Mouse (Mus musculus): ENCODE measurements around the gene Slc39a3. TPM values are rescaled to one million over a fixed set of nuclear protein-coding genes. Genes with fewer than 3 reads are reported as not detected.
A peak's percentile ranks its signal among the peaks of the same experiment; 100 is the strongest.
"Not testable (repeated sequence)": the region's sequence is repeated elsewhere in the genome, so short reads cannot be mapped to it uniquely, and the experiment has no call there.

Slc39a3 gene
- polyA plus RNA-seq, 1 experiment: 22.3 TPM

DNA sequence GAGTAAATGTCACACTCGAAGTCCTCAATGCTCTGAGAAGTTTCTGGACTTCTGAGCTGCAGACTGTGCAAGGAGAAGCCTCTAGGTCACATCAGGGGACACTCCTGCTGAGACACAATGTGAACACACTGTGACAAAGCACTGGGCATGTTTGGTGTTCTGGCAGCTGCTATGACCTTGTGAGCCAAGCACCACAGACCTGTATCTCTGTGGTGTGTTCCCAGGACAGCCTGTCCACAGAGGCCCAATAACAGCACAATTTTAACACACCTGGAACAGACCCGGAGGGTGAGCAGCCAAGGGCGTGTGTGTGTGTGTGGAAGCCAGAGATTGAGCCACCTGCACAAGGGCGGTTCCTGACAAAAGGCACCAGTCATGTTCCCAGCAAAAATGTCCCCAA, 42.6 kb downstream of the Slc39a3 start:
- no peaks in the 10 kb centered on the region for H3K36me3 ChIP-seq (ENCODE audit: control insufficient read depth, insufficient read depth, low read length)
- TF ChIP-seq CTCF (IDR thresholded peaks at IDR 0.05; ENCODE audit: extremely low read depth, insufficient read depth, insufficient read length, insufficient replicate concordance): no peak
- no peak for TF ChIP-seq POLR2A (IDR thresholded peaks at IDR 0.05; ENCODE audit: low read depth, low read length)
- no peak for DNase-seq (ENCODE audit: low read depth in 1 of 2, low spot score in 2 of 2)
- peaks cover 10% of the 10 kb centered on the region; the same call in 1 of the 2 replicates for H3K4me1 ChIP-seq (ENCODE audit: control insufficient read depth, insufficient read depth, insufficient read length)
- no peaks in the 10 kb centered on the region for H3K27me3 ChIP-seq (ENCODE audit: control insufficient read depth, insufficient read depth, low read length)
- no peak overlapping the region for H3K4me3 ChIP-seq (ENCODE audit: extremely low read depth, insufficient read depth, insufficient read length)
- 51% methylated on average over 4 of the region's 4 CpGs for WGBS
- no peak overlapping the region for H3K27ac ChIP-seq (ENCODE audit: insufficient read depth, low read length)

DNA sequence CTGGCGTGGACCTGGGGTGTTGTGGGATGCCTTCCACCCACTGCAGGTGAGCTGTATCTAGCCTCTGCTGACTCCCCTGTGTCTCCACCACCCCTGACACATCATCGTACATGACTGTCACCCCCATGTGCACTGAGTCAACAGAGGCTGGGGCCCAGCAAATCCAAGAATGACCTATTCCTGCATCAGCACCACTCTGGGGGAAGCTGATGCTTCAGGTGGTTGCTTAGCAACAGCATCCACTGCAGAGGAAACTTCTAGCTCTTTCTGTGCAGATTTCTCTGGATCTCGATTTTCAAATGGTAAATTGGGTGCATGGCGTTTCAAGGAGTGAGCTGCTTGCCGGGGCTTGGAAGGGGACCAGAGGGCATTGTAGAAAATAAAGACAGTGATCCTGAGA, 44.0 kb downstream of the Slc39a3 start:
- H3K36me3 ChIP-seq (ENCODE audit: control insufficient read depth, insufficient read depth, low read length): no peaks in the 10 kb centered on the region
- H3K4me3 ChIP-seq (ENCODE audit: extremely low read depth, insufficient read depth, insufficient read length): no peak overlapping the region
- no peak for DNase-seq (ENCODE audit: low read depth in 1 of 2, low spot score in 2 of 2)
- TF ChIP-seq CTCF (IDR thresholded peaks at IDR 0.05; ENCODE audit: extremely low read depth, insufficient read depth, insufficient read length, insufficient replicate concordance) (no peak), POLR2A (IDR thresholded peaks at IDR 0.05; ENCODE audit: low read depth, low read length) (no peak)
- peaks cover 20% of the 10 kb centered on the region; the same call in 1 of the 2 replicates for H3K4me1 ChIP-seq (ENCODE audit: control insufficient read depth, insufficient read depth, insufficient read length)
- H3K27me3 ChIP-seq (ENCODE audit: control insufficient read depth, insufficient read depth, low read length): no peaks in the 10 kb centered on the region
- WGBS: 75% methylated on average over 5 of the region's 5 CpGs
- H3K27ac ChIP-seq (ENCODE audit: insufficient read depth, low read length): no peak overlapping the region

DNA sequence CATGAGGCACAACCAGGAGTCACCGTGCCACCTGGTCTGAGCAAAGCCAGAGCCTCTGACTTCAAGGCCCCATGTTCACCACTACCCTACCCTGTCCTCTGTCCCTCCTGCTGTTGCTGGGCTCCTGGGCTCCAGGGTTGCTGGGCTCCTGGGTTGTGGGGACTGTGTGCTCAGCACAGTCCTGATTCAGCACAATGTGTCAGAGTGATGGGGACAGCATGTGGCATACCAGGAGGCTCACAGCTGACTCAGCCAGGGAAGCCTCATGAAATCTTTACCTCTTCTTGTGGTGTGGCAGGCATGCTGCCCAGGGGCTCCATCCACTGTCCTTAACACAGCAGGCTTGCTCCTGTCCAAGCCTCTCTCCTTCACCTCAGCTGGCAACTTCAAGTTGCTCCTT, 45.3 kb downstream of the Slc39a3 start:
- H3K27ac ChIP-seq (ENCODE audit: insufficient read depth, low read length): no peak overlapping the region
- H3K4me1 ChIP-seq (ENCODE audit: control insufficient read depth, insufficient read depth, insufficient read length): peaks cover 23% of the 10 kb centered on the region; the same call in 1 of the 2 replicates
- no peak for DNase-seq (ENCODE audit: low read depth in 1 of 2, low spot score in 2 of 2)
- H3K36me3 ChIP-seq (ENCODE audit: control insufficient read depth, insufficient read depth, low read length): no peaks in the 10 kb centered on the region
- no peak overlapping the region for H3K4me3 ChIP-seq (ENCODE audit: extremely low read depth, insufficient read depth, insufficient read length)
- H3K27me3 ChIP-seq (ENCODE audit: control insufficient read depth, insufficient read depth, low read length): no peaks in the 10 kb centered on the region
- WGBS: 85% methylated on average over 1 of the region's 1 CpGs
- no peak for TF ChIP-seq POLR2A (IDR thresholded peaks at IDR 0.05; ENCODE audit: low read depth, low read length)
- no peak for TF ChIP-seq CTCF (IDR thresholded peaks at IDR 0.05; ENCODE audit: extremely low read depth, insufficient read depth, insufficient read length, insufficient replicate concordance)

DNA sequence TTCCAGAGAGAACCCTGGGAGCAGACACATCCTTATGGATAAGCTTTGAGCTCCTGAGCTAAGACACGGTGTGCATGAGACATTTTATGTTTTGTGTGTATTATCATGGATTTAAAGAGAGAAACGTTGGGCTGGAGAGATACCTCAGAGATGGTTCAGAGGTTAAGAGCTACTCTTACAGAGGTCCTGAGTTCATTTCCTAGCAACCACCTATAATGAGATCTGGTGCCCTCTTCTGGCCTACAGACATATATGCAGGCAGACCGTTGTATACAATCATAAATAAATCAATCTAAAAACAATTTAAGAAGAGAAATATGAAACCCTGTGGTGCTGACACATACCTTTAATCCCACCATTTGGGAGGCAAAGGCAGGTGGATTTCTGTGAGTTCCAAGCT, 46.2 kb downstream of the Slc39a3 start:
- peaks cover 25% of the 10 kb centered on the region; the same call in 1 of the 2 replicates for H3K4me1 ChIP-seq (ENCODE audit: control insufficient read depth, insufficient read depth, insufficient read length)
- TF ChIP-seq CTCF (IDR thresholded peaks at IDR 0.05; ENCODE audit: extremely low read depth, insufficient read depth, insufficient read length, insufficient replicate concordance): no peak
- H3K27me3 ChIP-seq (ENCODE audit: control insufficient read depth, insufficient read depth, low read length): no peaks in the 10 kb centered on the region
- WGBS: 14% methylated on average over 3 of the region's 3 CpGs
- H3K4me3 ChIP-seq (ENCODE audit: extremely low read depth, insufficient read depth, insufficient read length): no peak overlapping the region
- DNase-seq (ENCODE audit: low read depth in 1 of 2, low spot score in 2 of 2): peak in 1 of 2 experiments; percentile 53
- no peak overlapping the region for H3K27ac ChIP-seq (ENCODE audit: insufficient read depth, low read length)
- H3K36me3 ChIP-seq (ENCODE audit: control insufficient read depth, insufficient read depth, low read length): no peaks in the 10 kb centered on the region

DNA sequence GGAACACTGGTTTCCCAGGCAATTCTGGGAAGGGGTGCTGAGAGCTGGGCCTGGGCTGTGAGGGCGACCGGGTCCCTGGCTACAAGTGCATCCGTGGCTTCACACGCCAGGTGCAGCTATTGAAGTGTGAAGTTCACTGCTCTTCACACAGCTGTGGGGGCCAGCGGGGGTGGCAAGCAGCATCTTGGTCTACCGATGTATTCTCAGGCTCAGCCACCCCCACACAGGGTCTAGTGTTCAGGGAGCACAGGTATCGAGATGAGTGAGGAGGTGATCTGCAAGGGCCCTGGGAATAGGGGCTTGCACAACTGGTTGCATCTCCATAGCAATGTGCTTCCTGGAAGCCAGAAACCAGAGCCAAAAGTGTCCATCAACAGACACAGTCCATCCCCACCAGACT, 46.8 kb downstream of the Slc39a3 start:
- no peaks in the 10 kb centered on the region for H3K27me3 ChIP-seq (ENCODE audit: control insufficient read depth, insufficient read depth, low read length)
- H3K36me3 ChIP-seq (ENCODE audit: control insufficient read depth, insufficient read depth, low read length): no peaks in the 10 kb centered on the region
- 23% methylated on average over 7 of the region's 7 CpGs for WGBS
- peak in 1 of 2 experiments; percentile 58 for DNase-seq (ENCODE audit: low read depth in 1 of 2, low spot score in 2 of 2)
- H3K4me3 ChIP-seq (ENCODE audit: extremely low read depth, insufficient read depth, insufficient read length): no peak overlapping the region
- no peak for TF ChIP-seq CTCF (IDR thresholded peaks at IDR 0.05; ENCODE audit: extremely low read depth, insufficient read depth, insufficient read length, insufficient replicate concordance)
- no peak for TF ChIP-seq POLR2A (IDR thresholded peaks at IDR 0.05; ENCODE audit: low read depth, low read length)
- 0 out of 2 replicates have a peak overlapping the region, but pooled peaks have one; percentile 16 for H3K27ac ChIP-seq (ENCODE audit: insufficient read depth, low read length)
- H3K4me1 ChIP-seq (ENCODE audit: control insufficient read depth, insufficient read depth, insufficient read length): peaks cover 25% of the 10 kb centered on the region; the same call in 1 of the 2 replicates

DNA sequence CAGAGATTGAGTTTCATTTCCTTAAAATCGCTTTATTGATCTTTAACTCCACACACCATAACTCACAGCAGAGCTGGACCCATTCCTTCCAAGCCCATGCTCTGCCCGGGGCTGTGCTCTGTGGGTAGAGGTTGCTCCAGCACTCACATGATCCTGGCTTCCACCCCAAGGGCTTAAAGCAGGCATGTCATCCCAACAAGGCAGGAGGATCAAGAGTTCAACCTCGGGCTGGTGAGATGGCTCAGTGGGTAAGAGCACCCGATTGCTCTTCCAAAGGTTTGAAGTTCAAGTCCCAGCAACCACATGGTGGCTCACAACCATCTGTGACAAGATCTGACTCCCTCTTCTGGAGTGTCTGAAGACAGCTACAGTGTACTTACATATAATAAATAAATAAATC, 47.4 kb downstream of the Slc39a3 start:
- peaks cover 30% of the 10 kb centered on the region; the same call in 1 of the 2 replicates for H3K4me1 ChIP-seq (ENCODE audit: control insufficient read depth, insufficient read depth, insufficient read length)
- DNase-seq (ENCODE audit: low read depth in 1 of 2, low spot score in 2 of 2); H3K36me3 ChIP-seq (ENCODE audit: control insufficient read depth, insufficient read depth, low read length); H3K4me3 ChIP-seq (ENCODE audit: extremely low read depth, insufficient read depth, insufficient read length); H3K27me3 ChIP-seq (ENCODE audit: control insufficient read depth, insufficient read depth, low read length): not testable (repeated sequence)
- H3K27ac ChIP-seq (ENCODE audit: insufficient read depth, low read length): peak overlapping the region; percentile 74
- WGBS: 33% methylated on average over 4 of the region's 4 CpGs

DNA sequence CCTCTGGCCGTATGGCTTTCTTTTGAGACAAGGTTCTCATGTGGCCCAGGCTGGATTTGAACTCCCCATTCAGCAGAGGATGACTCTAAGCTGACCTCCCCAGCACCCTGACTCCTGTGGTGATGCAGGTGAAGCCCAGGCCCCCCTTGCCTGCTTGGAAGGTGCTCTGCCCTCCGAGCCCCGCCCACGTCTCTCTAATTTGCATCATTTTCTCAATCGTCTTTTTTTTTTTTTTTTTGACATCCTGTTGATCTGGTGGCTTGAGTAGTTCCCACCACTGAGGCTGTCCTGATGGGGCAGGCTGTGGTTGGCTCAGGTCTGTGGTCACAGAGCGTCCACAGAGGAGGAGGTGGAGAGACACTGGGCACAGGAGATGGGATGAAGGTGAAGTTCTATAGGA, 47.8 kb downstream of the Slc39a3 start:
- Histone ChIP-seq H3K4me1 (ENCODE audit: control insufficient read depth, insufficient read depth, insufficient read length) (peaks cover 30% of the 10 kb centered on the region; the same call in 1 of the 2 replicates), H3K27ac (ENCODE audit: insufficient read depth, low read length) (peak overlapping the region; percentile 74), H3K4me3 (ENCODE audit: extremely low read depth, insufficient read depth, insufficient read length) (no peak overlapping the region), H3K27me3 (ENCODE audit: control insufficient read depth, insufficient read depth, low read length) (no peaks in the 10 kb centered on the region), H3K36me3 (ENCODE audit: control insufficient read depth, insufficient read depth, low read length) (no peaks in the 10 kb centered on the region)
- TF ChIP-seq CTCF (IDR thresholded peaks at IDR 0.05; ENCODE audit: extremely low read depth, insufficient read depth, insufficient read length, insufficient replicate concordance): no peak
- TF ChIP-seq POLR2A (IDR thresholded peaks at IDR 0.05; ENCODE audit: low read depth, low read length): no peak
- peak in 1 of 2 experiments; percentile 69 for DNase-seq (ENCODE audit: low read depth in 1 of 2, low spot score in 2 of 2)
- 18% methylated on average over 6 of the region's 6 CpGs for WGBS
